Mouse (Mus musculus): ENCODE measurements at regions not wholly inside any gene's neighbourhood (a gene's known extent, or its start where the extent isn't known, plus 50 kb on each side); places are given as distances from the start of the nearest gene placed in this dataset.

- TF ChIP-seq POLR2A (IDR thresholded peaks at IDR 0.05; ENCODE audit: borderline replicate concordance, extremely low read depth, insufficient read depth, insufficient read length, poor library complexity, severe bottlenecking) (no peak), CTCF (IDR thresholded peaks at IDR 0.05; ENCODE audit: borderline replicate concordance, extremely low read depth, insufficient read depth, insufficient read length) (no peak)
Observed at GRCm38 (mm10) chr12:9833273-9833672, 263.4 kb downstream of the Osr1 start.
